Mouse (Mus musculus): Measurements from ENCODE around the gene Tacc2.

The Tacc2 gene

GRCm38 (mm10) chr7:130678414-130678813, 101.2 kb downstream of the Tacc2 start:
- in situ Hi-C loops (cut with MboI, MseI) = loop anchor here (5.0 kb wide), 1 partner anchor 59 kb away; no protein-coding TSS in a partner anchor

GRCm38 (mm10) chr7:130681798-130682197, 104.6 kb downstream of the Tacc2 start:
- in situ Hi-C loops (cut with MboI, MseI) = no loop called here

- in situ Hi-C loops (cut with MboI, MseI) = no loop called here
Measured at GRCm38 (mm10) chr7:130688601-130689000, 111.4 kb downstream of the Tacc2 start.

GRCm38 (mm10) chr7:130690869-130691268, 113.6 kb downstream of the Tacc2 start:
- in situ Hi-C loops (cut with MboI, MseI) = no loop called here

GRCm38 (mm10) chr7:130691931-130692330, 114.7 kb downstream of the Tacc2 start:
- in situ Hi-C loops (cut with MboI, MseI) = no loop called here

- in situ Hi-C loops (cut with MboI, MseI) = no loop called here
Measured at GRCm38 (mm10) chr7:130692392-130692942, 115.2 kb downstream of the Tacc2 start.

GRCm38 (mm10) chr7:130692943-130693799, 115.9 kb downstream of the Tacc2 start:
- in situ Hi-C loops (cut with MboI, MseI) = no loop called here

GRCm38 (mm10) chr7:130693800-130694193, 116.6 kb downstream of the Tacc2 start:
- in situ Hi-C loops (cut with MboI, MseI) = no loop called here

GRCm38 (mm10) chr7:130695669-130696338, 118.6 kb downstream of the Tacc2 start:
- in situ Hi-C loops (cut with MboI, MseI) = no loop called here

GRCm38 (mm10) chr7:130696347-130697234, 119.4 kb downstream of the Tacc2 start:
- in situ Hi-C loops (cut with MboI, MseI) = no loop called here

GRCm38 (mm10) chr7:130698480-130698879, 121.2 kb downstream of the Tacc2 start:
- in situ Hi-C loops (cut with MboI, MseI) = no loop called here

GRCm38 (mm10) chr7:130701336-130701735, 124.1 kb downstream of the Tacc2 start:
- in situ Hi-C loops (cut with MboI, MseI) = no loop called here

- in situ Hi-C loops (cut with MboI, MseI) = no loop called here
Measured at GRCm38 (mm10) chr7:130705230-130705629, 128.0 kb downstream of the Tacc2 start.

- in situ Hi-C loops (cut with MboI, MseI) = no loop called here
Measured at GRCm38 (mm10) chr7:130708940-130709339, 131.7 kb downstream of the Tacc2 start.

- in situ Hi-C loops (cut with MboI, MseI) = no loop called here
Measured at GRCm38 (mm10) chr7:130709372-130710274, 132.4 kb downstream of the Tacc2 start.

- in situ Hi-C loops (cut with MboI, MseI) = no loop called here
Measured at GRCm38 (mm10) chr7:130711851-130712250, 134.6 kb downstream of the Tacc2 start.

- in situ Hi-C loops (cut with MboI, MseI) = no loop called here
Measured at GRCm38 (mm10) chr7:130713319-130713718, 136.1 kb downstream of the Tacc2 start.

GRCm38 (mm10) chr7:130715467-130715866, 138.2 kb downstream of the Tacc2 start:
- in situ Hi-C loops (cut with MboI, MseI) = no loop called here

GRCm38 (mm10) chr7:130716341-130716740, 139.1 kb downstream of the Tacc2 start:
- in situ Hi-C loops (cut with MboI, MseI) = no loop called here

GRCm38 (mm10) chr7:130716989-130717388, 139.8 kb downstream of the Tacc2 start:
- in situ Hi-C loops (cut with MboI, MseI) = no loop called here

All from T-helper 1 cell (primary cell).